Mouse (Mus musculus) ES-E14 (cell line): ENCODE data around the gene Smyd3. TPM values are rescaled to one million over a fixed set of nuclear protein-coding genes. Genes with fewer than 3 reads are reported as not detected.
A peak's percentile ranks its signal among the peaks of the same experiment; 100 is the strongest.

Experiments
- DNase-seq: peaks from one replicate; pipeline ENCODE4 v3.0.0-alpha.2; 2013; ENCODE audit warnings: low read depth, low spot score
- H3K27ac ChIP-seq: 2 replicates; pipeline ENCODE4 v1.5.1; 2012; ENCODE audit warnings: low read depth, mild to moderate bottlenecking, low read length, moderate library complexity, mixed read lengths; ENCODE audit not compliant: poor library complexity, insufficient read depth, severe bottlenecking
- H3K36me3 ChIP-seq: 2 replicates; pipeline ENCODE4 v1.6.1; 2012; ENCODE audit warnings: mild to moderate bottlenecking, low read length, moderate library complexity, mixed read lengths; ENCODE audit not compliant: control insufficient read depth, poor library complexity, insufficient read depth, severe bottlenecking
- H3K4me1 ChIP-seq, 2 experiments: fragments of 150-350 bp in 1 of 2; sonication (generic) in 1 of 2; 2 replicates each; pipeline ENCODE4 v1.6.1; 2012; ENCODE audit warnings: low read length in 2 of 2, mild to moderate bottlenecking in 1 of 2, mixed read lengths in 1 of 2; ENCODE audit not compliant: control insufficient read depth in 2 of 2, insufficient read depth in 2 of 2, poor library complexity in 1 of 2
- H3K4me3 ChIP-seq, 2 experiments: fragments of 150-350 bp in 1 of 2; sonication (generic) in 1 of 2; 2 replicates each; pipeline ENCODE4 v1.5.1; 2012; ENCODE audit warnings: low read length in 2 of 2, low read depth in 1 of 2, mild to moderate bottlenecking in 1 of 2, mixed read lengths in 1 of 2; ENCODE audit not compliant: insufficient read depth in 1 of 2, poor library complexity in 1 of 2, severe bottlenecking in 1 of 2
- H3K9ac ChIP-seq: 2 replicates; pipeline ENCODE4 v1.6.1; 2012; ENCODE audit warnings: low read depth, mild to moderate bottlenecking, low read length, mixed read lengths; ENCODE audit not compliant: poor library complexity, insufficient read depth, severe bottlenecking
- H3K9me3 ChIP-seq: fragments of 150-350 bp; sonication (generic); 2 replicates; pipeline ENCODE4 v1.6.1; 2012; ENCODE audit warnings: low read depth, mild to moderate bottlenecking, low read length; ENCODE audit not compliant: control insufficient read depth, insufficient read depth
- CHD2 ChIP-seq: IDR thresholded peaks from 2 replicates; pipeline ENCODE4 v1.6.1; 2014; ENCODE audit warnings: mild to moderate bottlenecking, low read depth, low read length, inconsistent platforms
- HCFC1 ChIP-seq: IDR thresholded peaks from 2 replicates; pipeline ENCODE4 v1.6.1; 2012; ENCODE audit warnings: low read length, inconsistent platforms, borderline replicate concordance; ENCODE audit not compliant: insufficient read depth
- MAFK ChIP-seq: IDR thresholded peaks from 2 replicates; pipeline ENCODE4 v1.6.1; 2014; ENCODE audit warnings: mild to moderate bottlenecking, low read depth, low read length, inconsistent platforms; ENCODE audit not compliant: insufficient read depth
- ZC3H11A ChIP-seq: IDR thresholded peaks from 2 replicates; pipeline ENCODE4 v1.6.1; 2012; ENCODE audit warnings: low read depth, mild to moderate bottlenecking, inconsistent platforms, low read length, borderline replicate concordance
- ZNF384 ChIP-seq: IDR thresholded peaks from 2 replicates; pipeline ENCODE4 v1.6.1; 2012; ENCODE audit warnings: low read depth, low read length, inconsistent platforms
- in situ Hi-C, 2 experiments: fragments of 600-800 bp; cut with MboI; formaldehyde crosslinking; loops; one replicate each; pipeline ENCODE4 v1.15.1; 2025; ENCODE audit warnings: low sequenced_read_pairs in 2 of 2, inconsistent platforms in 1 of 2; ENCODE audit not compliant: unreplicated experiment in 2 of 2
- total RNA-seq: library from RNA; depleted of rRNA; stranded (reverse); fragments of 300-350 nt; gene quantifications from 2 replicates; pipeline ENCODE4 v1.2.3, GENCODE M21; 2012

Smyd3 gene
- total RNA-seq, 1 experiment: 18.3 TPM

DNA sequence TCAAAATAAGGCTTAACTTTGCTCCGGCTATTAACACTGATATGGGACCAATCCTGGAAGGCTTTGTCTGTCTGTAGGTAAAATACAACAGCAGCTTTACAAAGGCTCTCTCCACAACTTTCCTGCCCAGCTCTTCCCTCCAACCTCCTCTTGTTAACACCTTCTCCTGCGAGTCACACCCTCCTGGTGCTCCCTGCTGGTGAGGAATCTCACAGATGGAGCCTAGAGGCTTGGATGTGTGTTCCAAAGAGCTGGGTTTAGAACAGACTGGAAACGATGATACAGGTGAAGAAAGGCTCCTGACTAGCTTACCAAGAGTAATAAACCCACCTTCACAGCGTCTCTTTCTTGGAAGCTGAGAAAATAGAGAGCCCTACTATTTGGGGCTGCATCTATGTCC is 588.3 kb downstream of the Smyd3 start:
- Histone ChIP-seq H3K4me3 (no peak overlapping the region), H3K9me3 (no peaks in the 10 kb centered on the region), H3K27ac (no peak overlapping the region), H3K9ac (no peak overlapping the region), H3K4me1 (no peaks in the 10 kb centered on the region), H3K36me3 (no peaks in the 10 kb centered on the region)
- in situ Hi-C loops: no loop called here
- DNase-seq: no peak
- TF ChIP-seq CHD2: no peak
- no peak for TF ChIP-seq ZNF384
- TF ChIP-seq HCFC1: no peak
- TF ChIP-seq MAFK: no peak

DNA sequence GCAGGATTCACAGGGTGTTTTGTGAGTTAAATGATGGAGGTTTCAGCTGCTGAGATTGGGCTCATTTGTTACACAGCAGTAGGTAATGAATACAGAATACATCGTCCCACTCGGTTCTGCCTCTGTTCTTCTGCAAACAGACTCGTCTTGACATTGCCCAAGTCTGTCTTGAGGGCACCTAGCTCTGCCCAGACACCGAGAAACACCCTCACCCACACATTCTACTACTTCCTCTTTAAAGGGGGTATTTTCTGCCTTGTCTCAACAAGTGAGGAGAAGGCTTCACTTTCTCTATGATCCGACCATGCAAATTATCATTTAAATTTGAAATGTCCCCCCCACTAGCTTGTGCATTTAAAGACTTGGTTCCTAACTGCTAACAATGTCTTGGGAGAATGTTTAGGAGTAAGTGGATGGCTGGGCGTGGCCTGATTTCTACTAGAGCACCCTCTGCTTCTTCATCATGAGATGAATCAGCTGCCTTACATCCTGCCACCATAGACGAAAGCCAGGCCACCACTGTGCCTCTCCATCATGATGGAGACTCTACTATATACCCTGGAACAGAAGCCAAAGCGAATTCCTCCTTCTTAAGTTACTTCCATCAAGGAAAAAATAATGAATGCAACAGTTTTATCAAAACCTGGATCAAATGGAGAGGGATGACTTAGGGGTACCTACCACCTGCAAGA is 593.2 kb downstream of the Smyd3 start:
- H3K36me3 ChIP-seq: no peaks in the 10 kb centered on the region
- H3K4me3 ChIP-seq: no peak overlapping the region
- H3K9ac ChIP-seq: no peak overlapping the region
- in situ Hi-C loops: no loop called here
- H3K4me1 ChIP-seq: no peaks in the 10 kb centered on the region
- no peak for DNase-seq
- H3K27ac ChIP-seq: no peak overlapping the region
- H3K9me3 ChIP-seq: no peaks in the 10 kb centered on the region
- no peak for TF ChIP-seq ZNF384
- no peak for TF ChIP-seq HCFC1
- no peak for TF ChIP-seq MAFK
- TF ChIP-seq CHD2: no peak
- no peak for TF ChIP-seq ZC3H11A

DNA sequence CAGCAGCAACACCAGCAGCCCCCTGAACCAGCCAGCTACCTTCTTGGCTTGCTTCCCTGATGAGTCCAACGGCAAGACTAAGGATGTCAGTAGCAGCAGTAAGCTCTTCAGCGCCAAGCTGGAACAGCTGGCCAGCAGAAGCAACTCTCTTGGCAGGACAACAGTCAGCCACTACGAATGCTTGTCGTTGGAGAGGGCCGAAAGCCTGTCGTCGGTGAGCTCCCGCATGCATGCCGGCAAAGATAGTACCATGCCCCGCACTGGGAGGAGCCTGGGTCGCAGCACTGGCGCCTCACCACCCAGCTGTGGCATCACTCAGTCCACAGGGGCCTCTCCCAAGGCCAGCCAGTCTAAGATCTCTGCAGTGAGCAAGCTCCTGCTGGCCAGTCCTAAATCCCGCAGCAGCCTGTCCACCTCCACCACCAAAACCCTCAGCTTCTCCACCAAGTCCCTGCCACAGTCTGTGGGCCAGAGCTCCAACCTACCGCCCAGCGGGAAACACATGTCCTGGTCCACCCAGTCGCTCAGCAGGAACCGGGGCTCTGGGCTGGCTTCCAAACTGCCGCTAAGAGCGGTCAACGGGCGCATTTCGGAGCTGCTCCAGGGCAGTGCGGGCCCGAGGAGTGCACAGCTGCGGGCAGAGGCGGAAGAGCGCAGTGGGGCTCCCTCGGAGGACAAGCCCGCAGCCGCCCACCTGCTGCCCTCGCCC is 600.5 kb downstream of the Smyd3 start:
- TF ChIP-seq MAFK: no peak
- TF ChIP-seq HCFC1: no peak
- TF ChIP-seq CHD2: no peak
- no peak for TF ChIP-seq ZNF384
- Histone ChIP-seq H3K9me3 (no peaks in the 10 kb centered on the region), H3K4me3 (peak overlapping the region; percentile 28 to 56; a peak in 3 of 4 replicates), H3K4me1 (0 out of 4 replicates have a peak, but pooled peaks cover 0 to 2% of the 10 kb centered on the region in 2 experiments), H3K9ac (peak overlapping the region; percentile 19; the same call in 1 of the 2 replicates), H3K27ac (no peak overlapping the region), H3K36me3 (no peaks in the 10 kb centered on the region)
- no peak for DNase-seq
- in situ Hi-C loops: no loop called here

DNA sequence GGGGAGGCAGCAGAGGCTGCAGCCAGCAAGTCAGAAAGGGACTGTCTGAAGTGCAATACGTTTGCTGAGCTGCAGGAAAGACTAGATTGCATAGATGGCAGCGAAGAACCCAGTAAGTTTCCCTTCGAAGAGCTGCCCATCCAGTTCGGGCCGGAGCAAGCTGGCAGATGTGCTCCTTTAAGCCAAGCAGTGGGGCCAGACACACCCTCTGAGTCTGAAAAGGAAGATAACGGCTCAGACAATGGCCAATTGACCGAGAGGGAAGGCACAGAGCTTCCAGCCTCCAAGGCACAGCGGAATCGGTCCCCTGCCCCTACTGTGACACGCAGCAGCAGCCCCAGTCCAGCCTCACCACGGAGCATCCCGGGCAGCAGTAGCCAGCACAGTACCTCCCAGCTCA is 602.8 kb downstream of the Smyd3 start:
- H3K9ac ChIP-seq: no peak overlapping the region
- H3K4me3 ChIP-seq: no peak overlapping the region
- no peaks in the 10 kb centered on the region for H3K9me3 ChIP-seq
- H3K27ac ChIP-seq: no peak overlapping the region
- in situ Hi-C loops: no loop called here
- H3K36me3 ChIP-seq: no peaks in the 10 kb centered on the region
- peak; percentile 34 for DNase-seq
- H3K4me1 ChIP-seq: 0 out of 4 replicates have a peak, but pooled peaks cover 0 to 2% of the 10 kb centered on the region in 2 experiments
- TF ChIP-seq CHD2 (no peak), ZNF384 (no peak), ZC3H11A (no peak), MAFK (no peak), HCFC1 (no peak)
